Mouse (Mus musculus) monocyte, adult 5-6 weeks (primary cell): ENCODE measurements around the gene BC035044. TPM values are rescaled to one million over a fixed set of nuclear protein-coding genes. Genes with fewer than 3 reads are reported as not detected.

ENCODE experiments used
- ATAC-seq: fragments of 153-309, 156-312 bp; replicated peaks from 2 replicates; pipeline ENCODE4 v1.8.0; 2017; ENCODE audit warnings: mild to moderate bottlenecking; ENCODE audit not compliant: low TSS enrichment, insufficient number of reproducible peaks, severe bottlenecking, poor library complexity, low FRiP score
- total RNA-seq: library from RNA; stranded (forward); fragments of 200-1000, 200-491, 200-594 nt; gene quantifications from 3 replicates; pipeline ENCODE4 v1.2.3, GENCODE M21; 2017

The BC035044 gene
- total RNA-seq, 1 experiment from 2014 or later, result 51.6 TPM

GRCm38 (mm10) chr6:128799896-128800270, 91.0 kb downstream of the BC035044 start:
- ATAC-seq, result no peak

GRCm38 (mm10) chr6:128799144-128799895, 91.6 kb downstream of the BC035044 start:
- peak; percentile 44 for ATAC-seq

Other genes with a start within 250 kb of the BC035044 start
- gene Clec2h, start 228.7 kb downstream of the BC035044 start, total RNA-seq, result not detected in 3 replicates
- 8.4 to 20.4 TPM in 2 of 3 replicates, not detected in the other for gene Klrb1, start 168.1 kb downstream of the BC035044 start, total RNA-seq
- 160 to 719 TPM (median 207 TPM) in 3 replicates for gene Klrb1c, start 101.9 kb downstream of the BC035044 start, total RNA-seq
- gene Gm44511, start 64.8 kb downstream of the BC035044 start, total RNA-seq, result 0.57 TPM in 1 of 3 replicates, not detected in the others
- 99.8 to 219 TPM (median 100 TPM) in 3 replicates for gene Klrb1b, start 64.8 kb downstream of the BC035044 start, total RNA-seq
- 129 to 160 TPM (median 147 TPM) in 3 replicates for gene Clec2i, start 3.5 kb downstream of the BC035044 start, total RNA-seq
- gene Clec2g, start 43.3 kb upstream of the BC035044 start, total RNA-seq, result 1.0 to 5.3 TPM in 2 of 3 replicates, not detected in the other
- gene Klrb1f, start 154.8 kb upstream of the BC035044 start, total RNA-seq, result 14.0 to 119 TPM (median 27.1 TPM) in 3 replicates
- gene Clec2e, start 209.8 kb upstream of the BC035044 start, total RNA-seq, result 0.29 TPM in 1 of 3 replicates, not detected in the others